Mouse (Mus musculus) left cerebral cortex, postnatal 14 days (tissue): ENCODE data around the gene Dap. TPM values are rescaled to one million over a fixed set of nuclear protein-coding genes. Genes with fewer than 3 reads are reported as not detected.

ENCODE experiments used
- DNase-seq, 2 experiments: peaks; one replicate each; pipeline ENCODE4 v3.0.0; 2021 to 2022; ENCODE audit warnings: low spot score in 2 of 2, mixed read lengths in 1 of 2
- intact Hi-C: fragments of 180-260 bp; cut with DNase I; formaldehyde crosslinking; loops from one replicate; pipeline ENCODE4 v1.15.1; 2025
- total RNA-seq, 2 experiments: library from RNA; stranded (reverse); gene quantifications; 2 replicates each; pipeline ENCODE4 v1.2.3; 2021

The Dap gene
- total RNA-seq, 2 experiments from 2014 or later = 9.1 to 9.6 TPM

DNA sequence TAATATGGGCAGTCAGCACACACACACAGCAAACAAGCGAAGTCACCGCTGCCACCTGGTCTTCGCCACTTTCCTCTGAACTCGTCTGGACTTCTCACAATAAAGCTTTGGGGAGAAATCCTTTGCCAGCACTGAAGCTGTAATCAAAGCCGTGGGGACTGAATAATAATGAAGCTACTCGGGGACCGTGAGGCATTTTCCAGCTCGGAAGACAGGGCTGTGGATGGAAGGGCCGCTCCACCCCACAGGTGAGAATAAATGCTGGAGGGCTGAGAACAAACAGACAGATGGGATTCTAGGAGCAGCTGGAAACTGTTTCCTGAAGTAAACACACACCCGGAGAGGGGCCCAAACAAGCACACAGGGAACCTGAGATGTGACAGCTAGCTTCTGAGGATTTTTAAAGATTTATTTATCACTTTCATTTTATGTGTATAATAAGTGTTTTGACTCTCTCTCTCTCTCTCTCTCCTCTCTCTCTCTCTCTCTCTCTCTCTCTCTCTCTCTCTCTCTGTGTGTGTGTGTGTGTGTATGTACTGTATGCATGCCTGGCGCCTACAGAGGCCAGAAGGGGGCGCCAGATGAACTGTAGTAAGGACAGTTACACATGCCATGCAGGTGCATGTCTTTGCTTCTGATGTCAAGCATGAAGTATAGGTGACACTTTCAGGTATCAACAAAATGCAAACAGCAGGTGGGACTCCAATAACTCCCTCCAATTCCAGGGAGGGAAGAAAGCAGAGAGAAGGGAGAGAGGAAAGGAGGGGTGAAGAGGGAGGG is 96.7 kb downstream of the Dap start:
- DNase-seq = no peak
- intact Hi-C loops = no loop called here

DNA sequence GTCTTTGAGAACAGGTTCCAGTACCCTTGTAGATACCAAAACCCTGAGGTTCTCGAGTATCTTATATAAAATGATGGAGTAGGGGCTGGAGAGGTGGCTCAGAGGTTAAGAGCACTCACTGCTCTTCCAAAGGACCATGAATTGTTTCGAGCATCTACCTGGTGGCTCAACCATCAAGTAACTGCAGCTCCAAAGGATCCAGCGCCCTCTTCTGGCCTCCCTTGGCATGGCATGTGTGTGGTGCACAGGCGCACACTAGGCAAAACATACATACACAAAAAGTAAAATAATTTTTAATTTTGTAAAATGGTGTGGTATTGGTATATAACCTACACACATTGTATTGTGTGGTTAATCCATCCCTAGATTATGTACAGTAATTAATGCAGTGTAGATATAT is 99.6 kb downstream of the Dap start:
- no peak for DNase-seq
- intact Hi-C loops = no loop called here

Other genes with a start within 250 kb of the Dap start
- 10 to 100 TPM; 24.2 to 30.9 TPM for gene Ankrd33b, start 143.4 kb downstream of the Dap start, total RNA-seq
- 1 to 10 TPM; 1.1 to 1.7 TPM for gene Ropn1l, start 229.4 kb downstream of the Dap start, total RNA-seq